Mouse (Mus musculus): Measurements from ENCODE around the gene Mif4gd.

Mif4gd gene

DNA sequence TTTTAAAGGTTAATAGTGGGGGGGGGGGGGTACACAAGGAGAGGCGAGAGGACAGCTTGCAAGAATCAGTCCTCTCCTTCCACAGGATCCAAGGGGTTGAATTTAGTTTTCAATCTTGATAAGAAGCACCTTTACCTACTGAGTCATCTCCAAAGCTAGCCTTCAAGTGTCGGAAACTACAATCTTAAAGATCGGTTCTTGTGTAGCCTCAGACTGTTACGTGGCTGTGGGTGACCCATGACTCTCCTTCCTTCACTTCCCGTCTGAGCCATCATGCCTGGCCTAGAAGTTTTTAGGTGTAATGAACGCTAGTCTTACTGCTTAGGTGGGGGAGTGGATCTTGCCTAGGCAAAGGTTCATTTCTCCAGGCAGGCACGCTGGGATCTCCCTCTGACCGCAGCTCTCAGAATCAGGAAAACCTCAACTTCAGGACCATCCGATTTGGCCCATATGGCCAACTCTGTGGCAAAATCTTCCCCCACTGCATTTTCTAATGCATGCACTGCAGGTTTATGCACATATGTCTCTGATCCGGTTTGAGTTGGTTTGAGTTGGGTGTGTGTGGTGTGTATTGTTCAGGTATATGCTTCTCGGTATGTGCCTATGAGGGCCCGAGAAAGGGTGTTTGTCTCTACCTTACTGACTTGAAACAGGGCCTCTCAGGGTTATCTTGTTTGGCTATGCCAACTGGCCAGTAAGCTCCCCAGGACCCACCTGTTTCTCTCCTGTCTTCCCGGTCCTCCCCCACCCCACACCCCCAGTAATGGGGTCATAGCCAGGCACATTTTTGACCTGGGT lies 17.2 kb upstream of the Mif4gd start:
- H3K4me1 ChIP-seq (replicated peaks; ENCODE audit: low read depth, low read length), result peaks cover 79% of the 10 kb centered on the region
- H3K27me3 ChIP-seq (ENCODE audit: insufficient read depth, low read length), result no peaks in the 10 kb centered on the region
- peak overlapping the region; percentile 46; the same call in 1 of the 2 replicates for H3K4me3 ChIP-seq (replicated peaks; ENCODE audit: low read length)
- H3K36me3 ChIP-seq (ENCODE audit: insufficient read depth, low read length), result peaks cover 14% of the 10 kb centered on the region
- H3K9me3 ChIP-seq (ENCODE audit: low read length), result no peaks in the 10 kb centered on the region
- no peak for TF ChIP-seq NANOG (IDR thresholded peaks at IDR 0.05; ENCODE audit: borderline replicate concordance, low read length)
- no peak for TF ChIP-seq CTCF (conservative IDR thresholded peaks at IDR 0.05; ENCODE audit: low read length)
- no peak for TF ChIP-seq POU5F1 (IDR thresholded peaks at IDR 0.05; ENCODE audit: borderline replicate concordance, low read length)

DNA sequence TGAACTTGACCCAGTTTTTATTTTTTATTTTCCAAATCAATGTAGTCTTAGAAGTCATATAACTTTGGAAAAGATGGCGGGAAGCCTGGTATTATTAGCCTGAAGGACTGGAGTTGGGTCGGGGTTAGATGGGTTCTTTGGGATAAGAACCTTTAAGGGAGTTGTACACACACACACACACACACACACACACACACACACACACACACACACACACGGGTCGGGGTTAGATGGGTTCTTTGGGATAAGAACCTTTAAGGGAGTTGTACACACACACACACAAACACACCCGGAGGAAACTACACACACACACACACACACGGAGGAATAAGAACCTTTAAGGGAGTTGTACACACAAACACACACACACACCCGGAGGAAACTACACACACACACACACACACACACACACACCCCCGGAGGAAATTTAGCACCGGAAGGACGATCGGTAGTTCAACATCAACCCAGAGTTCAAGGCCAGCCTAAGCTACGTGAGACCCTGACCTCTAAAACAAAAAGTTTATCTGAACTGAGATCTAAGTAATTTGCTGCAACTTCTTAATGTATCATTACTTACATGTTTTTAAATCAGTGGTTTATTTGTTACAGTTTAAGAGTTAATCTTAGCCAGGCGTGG lies 15.8 kb upstream of the Mif4gd start:
- Histone ChIP-seq H3K4me1 (replicated peaks; ENCODE audit: low read depth, low read length) (peaks cover 77% of the 10 kb centered on the region), H3K9me3 (ENCODE audit: low read length) (no peaks in the 10 kb centered on the region), H3K36me3 (ENCODE audit: insufficient read depth, low read length) (peaks cover 24% of the 10 kb centered on the region), H3K27me3 (ENCODE audit: insufficient read depth, low read length) (no peaks in the 10 kb centered on the region), H3K4me3 (replicated peaks; ENCODE audit: low read length) (peak overlapping the region; percentile 91)
- no peak for TF ChIP-seq NANOG (IDR thresholded peaks at IDR 0.05; ENCODE audit: borderline replicate concordance, low read length)
- no peak for TF ChIP-seq POU5F1 (IDR thresholded peaks at IDR 0.05; ENCODE audit: borderline replicate concordance, low read length)
- TF ChIP-seq CTCF (conservative IDR thresholded peaks at IDR 0.05; ENCODE audit: low read length), result no peak

- H3K4me3 ChIP-seq (replicated peaks; ENCODE audit: low read length), result peak within 1 kb of the TSS; percentile 91
- H3K27me3 ChIP-seq (ENCODE audit: insufficient read depth, low read length), result no peaks in the 10 kb centered on the region
- peaks cover 78% of the 10 kb centered on the region for H3K4me1 ChIP-seq (replicated peaks; ENCODE audit: low read depth, low read length)
- TF ChIP-seq POU5F1 (IDR thresholded peaks at IDR 0.05; ENCODE audit: borderline replicate concordance, low read length), result no peak
- no peak for TF ChIP-seq NANOG (IDR thresholded peaks at IDR 0.05; ENCODE audit: borderline replicate concordance, low read length)
- no peak for TF ChIP-seq CTCF (conservative IDR thresholded peaks at IDR 0.05; ENCODE audit: low read length)
- H3K36me3 ChIP-seq (ENCODE audit: insufficient read depth, low read length), result peaks cover 31% of the 10 kb centered on the region
- H3K9me3 ChIP-seq (ENCODE audit: low read length), result no peaks in the 10 kb centered on the region
Measured at GRCm38 (mm10) chr11:115627705-115628464, 15.1 kb upstream of the Mif4gd start, which contains the start of gene Slc25a19. Slc25a19 (minus strand) TSS chr11:115628295.

- no peak for TF ChIP-seq POU5F1 (IDR thresholded peaks at IDR 0.05; ENCODE audit: borderline replicate concordance, low read length)
- TF ChIP-seq CTCF (conservative IDR thresholded peaks at IDR 0.05; ENCODE audit: low read length), result no peak
- TF ChIP-seq NANOG (IDR thresholded peaks at IDR 0.05; ENCODE audit: borderline replicate concordance, low read length), result no peak
- no peaks in the 10 kb centered on the region for H3K9me3 ChIP-seq (ENCODE audit: low read length)
- H3K4me1 ChIP-seq (replicated peaks; ENCODE audit: low read depth, low read length), result peaks cover 72% of the 10 kb centered on the region
- peaks cover 40% of the 10 kb centered on the region for H3K36me3 ChIP-seq (ENCODE audit: insufficient read depth, low read length)
- no peaks in the 10 kb centered on the region for H3K27me3 ChIP-seq (ENCODE audit: insufficient read depth, low read length)
- H3K4me3 ChIP-seq (replicated peaks; ENCODE audit: low read length), result peak overlapping the region; percentile 91
Measured at GRCm38 (mm10) chr11:115626824-115627616, 14.3 kb upstream of the Mif4gd start.

DNA sequence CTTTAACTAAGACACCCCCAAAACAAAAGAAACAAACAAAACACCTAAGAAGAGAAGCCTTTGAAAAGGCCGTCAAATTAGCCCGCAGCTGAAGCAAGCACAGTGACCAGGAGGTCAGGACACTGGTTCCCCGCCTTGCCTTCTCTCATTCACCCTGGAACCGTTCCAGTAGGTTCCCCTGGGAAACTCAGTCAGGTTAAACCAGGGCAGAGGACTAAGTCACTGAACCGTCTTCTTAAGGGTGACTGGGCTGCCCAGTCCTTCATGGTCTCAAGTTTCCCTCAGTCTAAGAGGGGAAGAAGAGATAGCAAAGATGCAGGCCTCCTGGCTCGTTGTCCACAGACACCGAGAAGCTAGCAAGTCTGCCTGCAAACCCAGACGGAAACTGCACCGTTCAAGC lies 13.1 kb upstream of the Mif4gd start:
- H3K36me3 ChIP-seq (ENCODE audit: insufficient read depth, low read length), result peaks cover 49% of the 10 kb centered on the region
- no peak overlapping the region for H3K4me3 ChIP-seq (replicated peaks; ENCODE audit: low read length)
- no peak for TF ChIP-seq CTCF (conservative IDR thresholded peaks at IDR 0.05; ENCODE audit: low read length)
- no peak for TF ChIP-seq NANOG (IDR thresholded peaks at IDR 0.05; ENCODE audit: borderline replicate concordance, low read length)
- TF ChIP-seq POU5F1 (IDR thresholded peaks at IDR 0.05; ENCODE audit: borderline replicate concordance, low read length), result no peak
- H3K4me1 ChIP-seq (replicated peaks; ENCODE audit: low read depth, low read length), result peaks cover 68% of the 10 kb centered on the region
- H3K9me3 ChIP-seq (ENCODE audit: low read length), result no peaks in the 10 kb centered on the region
- H3K27me3 ChIP-seq (ENCODE audit: insufficient read depth, low read length), result no peaks in the 10 kb centered on the region

DNA sequence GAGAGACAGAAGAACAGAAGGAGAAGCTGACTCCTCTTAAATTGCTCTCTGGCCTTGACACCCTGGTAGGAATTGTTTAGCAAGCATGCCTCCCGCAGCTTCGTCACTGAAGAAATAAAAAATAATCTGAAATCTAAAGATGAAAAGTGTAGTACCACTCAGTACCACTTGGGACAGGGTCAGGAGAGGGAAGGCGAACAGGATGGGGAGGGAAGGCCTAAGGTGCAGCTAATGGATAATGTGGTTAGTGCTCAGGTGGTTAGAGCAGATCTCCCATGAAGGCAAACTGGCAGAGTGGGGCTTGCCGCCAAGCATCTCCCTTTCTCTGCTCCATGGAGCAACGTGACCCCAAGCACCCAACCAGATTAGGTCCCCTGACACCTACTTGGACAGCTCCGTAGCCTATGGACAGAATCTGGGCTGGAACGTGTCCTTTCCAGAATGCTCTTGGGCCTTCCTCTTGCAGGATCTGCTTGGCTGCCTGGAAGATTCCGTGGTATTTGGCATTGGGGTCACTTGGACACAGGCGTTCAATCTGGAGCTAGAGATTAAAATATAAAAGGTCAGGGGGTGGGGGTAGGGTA lies 10.8 kb upstream of the Mif4gd start:
- H3K9me3 ChIP-seq (ENCODE audit: low read length), result no peaks in the 10 kb centered on the region
- peaks cover 74% of the 10 kb centered on the region for H3K4me1 ChIP-seq (replicated peaks; ENCODE audit: low read depth, low read length)
- no peaks in the 10 kb centered on the region for H3K27me3 ChIP-seq (ENCODE audit: insufficient read depth, low read length)
- no peak overlapping the region for H3K4me3 ChIP-seq (replicated peaks; ENCODE audit: low read length)
- no peak for TF ChIP-seq NANOG (IDR thresholded peaks at IDR 0.05; ENCODE audit: borderline replicate concordance, low read length)
- no peak for TF ChIP-seq POU5F1 (IDR thresholded peaks at IDR 0.05; ENCODE audit: borderline replicate concordance, low read length)
- peak; percentile 49 for TF ChIP-seq CTCF (conservative IDR thresholded peaks at IDR 0.05; ENCODE audit: low read length)
- H3K36me3 ChIP-seq (ENCODE audit: insufficient read depth, low read length), result peaks cover 70% of the 10 kb centered on the region

GRCm38 (mm10) chr11:115619949-115620348 lies 7.2 kb upstream of the Mif4gd start:
- no peaks in the 10 kb centered on the region for H3K27me3 ChIP-seq (ENCODE audit: insufficient read depth, low read length)
- TF ChIP-seq POU5F1 (IDR thresholded peaks at IDR 0.05; ENCODE audit: borderline replicate concordance, low read length) (no peak), CTCF (conservative IDR thresholded peaks at IDR 0.05; ENCODE audit: low read length) (no peak), NANOG (IDR thresholded peaks at IDR 0.05; ENCODE audit: borderline replicate concordance, low read length) (no peak)
- H3K9me3 ChIP-seq (ENCODE audit: low read length), result no peaks in the 10 kb centered on the region
- peaks cover 84% of the 10 kb centered on the region for H3K4me1 ChIP-seq (replicated peaks; ENCODE audit: low read depth, low read length)
- H3K4me3 ChIP-seq (replicated peaks; ENCODE audit: low read length), result no peak overlapping the region; the same call in 1 of the 2 replicates
- H3K36me3 ChIP-seq (ENCODE audit: insufficient read depth, low read length), result peaks cover 75% of the 10 kb centered on the region
